Mouse (Mus musculus): ENCODE results near the gene Gm42742. TPM values are rescaled to one million over a fixed set of nuclear protein-coding genes. Genes with fewer than 3 reads are reported as not detected.

The Gm42742 gene
- polyA plus RNA-seq, 1 experiment: 21.2 TPM

GRCm38 (mm10) chr7:126981601-126982000, 39.3 kb downstream of the Gm42742 start:
- no peaks in the 10 kb centered on the region for H3K27me3 ChIP-seq (replicated peaks; ENCODE audit: control insufficient read depth, insufficient read depth, low read length)
- H3K4me3 ChIP-seq (ENCODE audit: insufficient read depth, low read depth, low read length): no peak overlapping the region
- no peak for DNase-seq
- H3K27ac ChIP-seq (ENCODE audit: insufficient read depth, low read depth, low read length): no peak overlapping the region
- no peak for TF ChIP-seq CTCF (conservative IDR thresholded peaks at IDR 0.05; ENCODE audit: insufficient read depth, insufficient read length, low read depth, low read length)
- TF ChIP-seq POLR2A (IDR thresholded peaks at IDR 0.05; ENCODE audit: low read depth, low read length): no peak
- H3K4me1 ChIP-seq (ENCODE audit: control insufficient read depth, insufficient read depth, low read length): peaks cover 4% of the 10 kb centered on the region
- WGBS: 83% methylated on average over 2 of the region's 2 CpGs
- H3K36me3 ChIP-seq (ENCODE audit: control insufficient read depth, insufficient read depth, low read length): no peaks in the 10 kb centered on the region; the same call in none of the 2 replicates

GRCm38 (mm10) chr7:126978841-126979240, 42.1 kb downstream of the Gm42742 start:
- no peaks in the 10 kb centered on the region for H3K27me3 ChIP-seq (replicated peaks; ENCODE audit: control insufficient read depth, insufficient read depth, low read length)
- TF ChIP-seq POLR2A (IDR thresholded peaks at IDR 0.05; ENCODE audit: low read depth, low read length): no peak
- TF ChIP-seq CTCF (conservative IDR thresholded peaks at IDR 0.05; ENCODE audit: insufficient read depth, insufficient read length, low read depth, low read length): no peak
- H3K4me3 ChIP-seq (ENCODE audit: insufficient read depth, low read depth, low read length): no peak overlapping the region
- WGBS: 85% methylated on average over 6 of the region's 6 CpGs
- no peak overlapping the region for H3K27ac ChIP-seq (ENCODE audit: insufficient read depth, low read depth, low read length)
- DNase-seq: no peak
- peaks cover 4% of the 10 kb centered on the region for H3K4me1 ChIP-seq (ENCODE audit: control insufficient read depth, insufficient read depth, low read length)
- no peaks in the 10 kb centered on the region; the same call in none of the 2 replicates for H3K36me3 ChIP-seq (ENCODE audit: control insufficient read depth, insufficient read depth, low read length)

- H3K27ac ChIP-seq (ENCODE audit: insufficient read depth, low read depth, low read length): peak overlapping the region; percentile 58
- peak; percentile 10 for DNase-seq
- no peak for TF ChIP-seq POLR2A (IDR thresholded peaks at IDR 0.05; ENCODE audit: low read depth, low read length)
- TF ChIP-seq CTCF (conservative IDR thresholded peaks at IDR 0.05; ENCODE audit: insufficient read depth, insufficient read length, low read depth, low read length): no peak
- no peaks in the 10 kb centered on the region for H3K27me3 ChIP-seq (replicated peaks; ENCODE audit: control insufficient read depth, insufficient read depth, low read length)
- H3K36me3 ChIP-seq (ENCODE audit: control insufficient read depth, insufficient read depth, low read length): no peaks in the 10 kb centered on the region; the same call in none of the 2 replicates
- WGBS: 23% methylated on average over 14 of the region's 14 CpGs
- peaks cover 4% of the 10 kb centered on the region for H3K4me1 ChIP-seq (ENCODE audit: control insufficient read depth, insufficient read depth, low read length)
- peak overlapping the region; percentile 88 for H3K4me3 ChIP-seq (ENCODE audit: insufficient read depth, low read depth, low read length)
Measured at GRCm38 (mm10) chr7:126976878-126977459, 43.9 kb downstream of the Gm42742 start.

GRCm38 (mm10) chr7:126975950-126976866, 44.7 kb downstream of the Gm42742 start, which contains the start of gene Cdiptos:
TSS of gene Cdiptos (minus strand) at chr7:126976098.
- under 1% methylated on average over 55 of the region's 55 CpGs for WGBS
- Histone ChIP-seq H3K4me1 (ENCODE audit: control insufficient read depth, insufficient read depth, low read length) (peaks cover 4% of the 10 kb centered on the region), H3K27me3 (replicated peaks; ENCODE audit: control insufficient read depth, insufficient read depth, low read length) (no peaks in the 10 kb centered on the region), H3K36me3 (ENCODE audit: control insufficient read depth, insufficient read depth, low read length) (no peaks in the 10 kb centered on the region; the same call in none of the 2 replicates), H3K27ac (ENCODE audit: insufficient read depth, low read depth, low read length) (peak within 1 kb of the TSS; percentile 100), H3K4me3 (ENCODE audit: insufficient read depth, low read depth, low read length) (peak within 1 kb of the TSS; percentile 88)
- TF ChIP-seq POLR2A (IDR thresholded peaks at IDR 0.05; ENCODE audit: low read depth, low read length) (no peak), CTCF (conservative IDR thresholded peaks at IDR 0.05; ENCODE audit: insufficient read depth, insufficient read length, low read depth, low read length) (peak; percentile 94)
- peak; percentile 97 for DNase-seq

GRCm38 (mm10) chr7:126975893-126975949, 45.2 kb downstream of the Gm42742 start, which contains the start of gene Cdipt:
TSS of gene Cdipt (plus strand) at chr7:126975914.
- no peak for DNase-seq
- TF ChIP-seq POLR2A (IDR thresholded peaks at IDR 0.05; ENCODE audit: low read depth, low read length) (no peak), CTCF (conservative IDR thresholded peaks at IDR 0.05; ENCODE audit: insufficient read depth, insufficient read length, low read depth, low read length) (no peak)
- H3K36me3 ChIP-seq (ENCODE audit: control insufficient read depth, insufficient read depth, low read length): no peaks in the 10 kb centered on the region; the same call in none of the 2 replicates
- peak within 1 kb of the TSS; percentile 100 for H3K27ac ChIP-seq (ENCODE audit: insufficient read depth, low read depth, low read length)
- H3K4me1 ChIP-seq (ENCODE audit: control insufficient read depth, insufficient read depth, low read length): peaks cover 4% of the 10 kb centered on the region
- no peaks in the 10 kb centered on the region for H3K27me3 ChIP-seq (replicated peaks; ENCODE audit: control insufficient read depth, insufficient read depth, low read length)
- H3K4me3 ChIP-seq (ENCODE audit: insufficient read depth, low read depth, low read length): peak within 1 kb of the TSS; percentile 88
- 0% methylated on average over 1 of the region's 1 CpGs for WGBS

- peak overlapping the region; percentile 32 for H3K4me3 ChIP-seq (ENCODE audit: insufficient read depth, low read depth, low read length)
- H3K27me3 ChIP-seq (replicated peaks; ENCODE audit: control insufficient read depth, insufficient read depth, low read length): no peaks in the 10 kb centered on the region
- 9% methylated on average over 8 of the region's 8 CpGs for WGBS
- no peak for DNase-seq
- TF ChIP-seq POLR2A (IDR thresholded peaks at IDR 0.05; ENCODE audit: low read depth, low read length) (no peak), CTCF (conservative IDR thresholded peaks at IDR 0.05; ENCODE audit: insufficient read depth, insufficient read length, low read depth, low read length) (no peak)
- no peaks in the 10 kb centered on the region; the same call in none of the 2 replicates for H3K36me3 ChIP-seq (ENCODE audit: control insufficient read depth, insufficient read depth, low read length)
- peaks cover 4% of the 10 kb centered on the region for H3K4me1 ChIP-seq (ENCODE audit: control insufficient read depth, insufficient read depth, low read length)
- peak overlapping the region; percentile 33; the same call in 1 of the 2 replicates for H3K27ac ChIP-seq (ENCODE audit: insufficient read depth, low read depth, low read length)
Measured at GRCm38 (mm10) chr7:126975493-126975892, 45.4 kb downstream of the Gm42742 start.

GRCm38 (mm10) chr7:126967361-126967760, 53.5 kb downstream of the Gm42742 start:
- H3K27ac ChIP-seq (ENCODE audit: insufficient read depth, low read depth, low read length): no peak overlapping the region
- no peaks in the 10 kb centered on the region for H3K4me1 ChIP-seq (ENCODE audit: control insufficient read depth, insufficient read depth, low read length)
- H3K27me3 ChIP-seq (replicated peaks; ENCODE audit: control insufficient read depth, insufficient read depth, low read length): no peaks in the 10 kb centered on the region
- H3K4me3 ChIP-seq (ENCODE audit: insufficient read depth, low read depth, low read length): no peak overlapping the region
- WGBS: 86% methylated on average over 6 of the region's 6 CpGs
- no peak for DNase-seq
- TF ChIP-seq CTCF (conservative IDR thresholded peaks at IDR 0.05; ENCODE audit: insufficient read depth, insufficient read length, low read depth, low read length) (no peak), POLR2A (IDR thresholded peaks at IDR 0.05; ENCODE audit: low read depth, low read length) (no peak)
- H3K36me3 ChIP-seq (ENCODE audit: control insufficient read depth, insufficient read depth, low read length): no peaks in the 10 kb centered on the region
